Mouse (Mus musculus): ENCODE measurements around the gene Golga7b. TPM values are rescaled to one million over a fixed set of nuclear protein-coding genes. Genes with fewer than 3 reads are reported as not detected.

Golga7b gene
- total and polyA plus RNA-seq, 2 experiments from 2014 or later: 62.4 to 80.0 TPM

- H3K27ac ChIP-seq: no peak overlapping the region
- H3K4me1 ChIP-seq (ENCODE audit: insufficient read depth, low read length): 0 out of 2 replicates have a peak, but pooled peaks cover 3% of the 10 kb centered on the region
- 16% methylated on average over 8 of the region's 8 CpGs for WGBS
- TF ChIP-seq CTCF (IDR thresholded peaks at IDR 0.05; ENCODE audit: low read depth): no peak
- no peaks in the 10 kb centered on the region for H3K27me3 ChIP-seq (ENCODE audit: insufficient read depth, low read length)
- DNase-seq (ENCODE audit: low spot score) (no peak), ATAC-seq (no peak)
- no peaks in the 10 kb centered on the region for H3K9me3 ChIP-seq (ENCODE audit: low read length)
- no peak overlapping the region for H3K9ac ChIP-seq (replicated peaks; ENCODE audit: low read length)
- H3K36me3 ChIP-seq (ENCODE audit: insufficient read depth, low read length): no peaks in the 10 kb centered on the region
- no peak overlapping the region for H3K4me2 ChIP-seq (ENCODE audit: low read depth, low read length)
- H3K4me3 ChIP-seq (ENCODE audit: low read length): no peak overlapping the region
These were observed 59.6 kb downstream of the Golga7b start for GRCm38 (mm10) chr19:42307019-42307418.

DNA sequence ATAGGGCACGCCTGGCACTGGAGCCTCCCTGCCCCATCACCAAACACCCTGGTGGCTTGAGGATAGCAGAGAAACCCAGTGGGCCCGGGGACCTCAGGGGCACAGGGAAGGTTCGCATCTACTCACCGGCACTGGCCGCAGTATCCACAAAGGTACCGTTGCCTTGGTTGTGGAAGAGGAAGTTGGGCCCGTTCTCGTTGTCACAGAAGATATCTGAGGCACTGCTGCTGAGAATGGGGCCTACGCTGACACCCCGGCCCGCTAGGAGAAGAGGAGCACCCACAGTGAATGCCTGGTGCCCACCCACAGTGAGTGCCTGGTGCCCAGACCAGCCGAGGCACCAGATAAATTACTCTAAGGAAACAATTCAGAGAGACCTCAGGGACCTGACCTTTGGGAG is 61.6 kb downstream of the Golga7b start:
- H3K27ac ChIP-seq: no peak overlapping the region
- 88% methylated on average over 12 of the region's 12 CpGs for WGBS
- no peak for ATAC-seq

GRCm38 (mm10) chr19:42311332-42311731 is 64.0 kb downstream of the Golga7b start:
- no peak overlapping the region for H3K27ac ChIP-seq

More for the DNA sequence above, 61.6 kb downstream of the Golga7b start:
- Histone ChIP-seq H3K4me2 (ENCODE audit: low read depth, low read length) (no peak overlapping the region), H3K27me3 (ENCODE audit: insufficient read depth, low read length) (no peaks in the 10 kb centered on the region), H3K4me3 (ENCODE audit: low read length) (no peak overlapping the region), H3K9me3 (ENCODE audit: low read length) (no peaks in the 10 kb centered on the region), H3K9ac (replicated peaks; ENCODE audit: low read length) (no peak overlapping the region), H3K4me1 (ENCODE audit: insufficient read depth, low read length) (peaks cover 8% of the 10 kb centered on the region; the same call in 1 of the 2 replicates), H3K36me3 (ENCODE audit: insufficient read depth, low read length) (no peaks in the 10 kb centered on the region)
- TF ChIP-seq CTCF (IDR thresholded peaks at IDR 0.05; ENCODE audit: low read depth): no peak
- DNase-seq (ENCODE audit: low spot score): no peak

DNA sequence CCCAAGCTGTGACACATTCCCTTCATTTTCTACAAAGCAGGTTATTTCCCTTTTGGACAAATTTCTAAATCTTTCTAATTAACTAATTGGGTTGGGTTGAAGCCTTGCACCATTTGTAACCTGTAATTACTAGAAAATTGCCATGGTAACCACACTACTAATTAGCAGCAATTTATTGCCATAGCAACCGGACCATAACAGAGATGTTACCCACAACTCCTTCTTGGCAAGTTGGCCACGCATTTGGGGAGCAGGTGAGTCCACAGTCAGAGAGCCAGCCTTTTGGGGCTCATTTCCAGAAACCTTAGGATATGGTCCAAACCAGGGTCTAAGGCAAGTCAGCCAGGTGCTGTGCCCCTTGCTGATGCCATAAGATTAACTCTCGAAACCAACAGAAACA is 64.8 kb downstream of the Golga7b start:
- WGBS: 60% methylated on average over 3 of the region's 3 CpGs

More at GRCm38 (mm10) chr19:42311332-42311731, 64.0 kb downstream of the Golga7b start:
- no peak overlapping the region for H3K9ac ChIP-seq (replicated peaks; ENCODE audit: low read length)
- 43% methylated on average over 2 of the region's 2 CpGs for WGBS
- no peak for ATAC-seq
- peaks cover 14% of the 10 kb centered on the region; the same call in 1 of the 2 replicates for H3K4me1 ChIP-seq (ENCODE audit: insufficient read depth, low read length)
- no peak for TF ChIP-seq CTCF (IDR thresholded peaks at IDR 0.05; ENCODE audit: low read depth)
- H3K9me3 ChIP-seq (ENCODE audit: low read length): no peaks in the 10 kb centered on the region
- no peak overlapping the region for H3K4me2 ChIP-seq (ENCODE audit: low read depth, low read length)
- DNase-seq (ENCODE audit: low spot score): no peak
- no peaks in the 10 kb centered on the region for H3K36me3 ChIP-seq (ENCODE audit: insufficient read depth, low read length)
- no peak overlapping the region for H3K4me3 ChIP-seq (ENCODE audit: low read length)
- no peaks in the 10 kb centered on the region for H3K27me3 ChIP-seq (ENCODE audit: insufficient read depth, low read length)

DNA sequence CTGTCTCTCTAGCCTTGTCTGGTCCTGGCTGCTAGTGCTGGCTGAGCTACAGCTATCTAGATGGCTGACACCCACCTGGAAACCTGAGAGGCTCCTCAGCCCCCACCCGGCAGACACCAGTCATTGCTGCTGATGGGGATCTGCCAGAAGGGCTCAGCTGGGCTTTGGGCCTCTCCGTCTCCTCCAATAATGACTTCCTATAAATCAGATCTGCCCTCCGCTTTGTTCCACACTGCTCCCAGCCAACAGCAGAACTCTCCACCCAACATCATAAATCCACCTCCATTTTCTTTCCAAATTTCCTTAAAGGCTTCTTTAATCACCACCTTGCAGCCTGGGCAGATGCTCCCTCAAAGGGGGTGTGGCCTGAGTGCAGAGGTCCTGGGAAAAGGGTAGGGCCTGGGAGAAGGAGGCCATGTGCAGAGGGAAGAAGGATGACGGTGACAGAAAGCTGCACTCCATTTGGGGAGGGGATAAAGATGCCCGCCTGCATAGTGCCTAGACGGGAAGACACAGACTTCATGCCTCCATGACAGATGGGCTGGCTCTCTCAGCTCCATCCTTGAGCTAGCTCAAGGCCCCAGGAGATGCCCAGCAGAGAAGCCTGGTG is 67.8 kb downstream of the Golga7b start:
- DNase-seq (ENCODE audit: low spot score) (no peak), ATAC-seq (no peak)
- Histone ChIP-seq H3K4me3 (ENCODE audit: low read length) (no peak overlapping the region), H3K36me3 (ENCODE audit: insufficient read depth, low read length) (no peaks in the 10 kb centered on the region), H3K27me3 (ENCODE audit: insufficient read depth, low read length) (no peaks in the 10 kb centered on the region), H3K4me1 (ENCODE audit: insufficient read depth, low read length) (peaks cover 44% of the 10 kb centered on the region), H3K9me3 (ENCODE audit: low read length) (no peaks in the 10 kb centered on the region), H3K9ac (replicated peaks; ENCODE audit: low read length) (no peak overlapping the region), H3K27ac (peak overlapping the region; percentile 27; the same call in 1 of the 2 replicates), H3K4me2 (ENCODE audit: low read depth, low read length) (no peak overlapping the region)
- WGBS: 59% methylated on average over 6 of the region's 6 CpGs
- TF ChIP-seq CTCF (IDR thresholded peaks at IDR 0.05; ENCODE audit: low read depth): no peak

More for the DNA sequence above, 64.8 kb downstream of the Golga7b start:
- peaks cover 21% of the 10 kb centered on the region; the same call in 1 of the 2 replicates for H3K4me1 ChIP-seq (ENCODE audit: insufficient read depth, low read length)
- DNase-seq (ENCODE audit: low spot score) (peak; percentile 78), ATAC-seq (no peak)
- no peak overlapping the region for H3K9ac ChIP-seq (replicated peaks; ENCODE audit: low read length)
- H3K9me3 ChIP-seq (ENCODE audit: low read length): no peaks in the 10 kb centered on the region
- no peaks in the 10 kb centered on the region for H3K36me3 ChIP-seq (ENCODE audit: insufficient read depth, low read length)
- H3K27me3 ChIP-seq (ENCODE audit: insufficient read depth, low read length): no peaks in the 10 kb centered on the region
- no peak overlapping the region for H3K4me2 ChIP-seq (ENCODE audit: low read depth, low read length)
- TF ChIP-seq CTCF (IDR thresholded peaks at IDR 0.05; ENCODE audit: low read depth): no peak
- no peak overlapping the region for H3K27ac ChIP-seq
- H3K4me3 ChIP-seq (ENCODE audit: low read length): no peak overlapping the region

GRCm38 (mm10) chr19:42315914-42316313 is 68.5 kb downstream of the Golga7b start:
- no peaks in the 10 kb centered on the region for H3K36me3 ChIP-seq (ENCODE audit: insufficient read depth, low read length)
- H3K4me2 ChIP-seq (ENCODE audit: low read depth, low read length): no peak overlapping the region
- peak; percentile 99 for TF ChIP-seq CTCF (IDR thresholded peaks at IDR 0.05; ENCODE audit: low read depth)
- ATAC-seq (peak; percentile 65), DNase-seq (ENCODE audit: low spot score) (peak; percentile 93)
- no peaks in the 10 kb centered on the region for H3K9me3 ChIP-seq (ENCODE audit: low read length)
- no peak overlapping the region for H3K9ac ChIP-seq (replicated peaks; ENCODE audit: low read length)
- peak overlapping the region; percentile 67; the same call in 1 of the 2 replicates for H3K27ac ChIP-seq
- WGBS: 0% methylated on average over 1 of the region's 1 CpGs
- peaks cover 44% of the 10 kb centered on the region for H3K4me1 ChIP-seq (ENCODE audit: insufficient read depth, low read length)
- H3K27me3 ChIP-seq (ENCODE audit: insufficient read depth, low read length): no peaks in the 10 kb centered on the region
- H3K4me3 ChIP-seq (ENCODE audit: low read length): no peak overlapping the region

- no peaks in the 10 kb centered on the region for H3K36me3 ChIP-seq (ENCODE audit: insufficient read depth, low read length)
- H3K9me3 ChIP-seq (ENCODE audit: low read length): no peaks in the 10 kb centered on the region
- DNase-seq (ENCODE audit: low spot score) (peak; percentile 78), ATAC-seq (peak; percentile 53; the same call in 1 of the 2 replicates)
- TF ChIP-seq CTCF (IDR thresholded peaks at IDR 0.05; ENCODE audit: low read depth): no peak
- H3K4me3 ChIP-seq (ENCODE audit: low read length): no peak overlapping the region
- H3K9ac ChIP-seq (replicated peaks; ENCODE audit: low read length): no peak overlapping the region
- H3K4me2 ChIP-seq (ENCODE audit: low read depth, low read length): 0 out of 2 replicates have a peak overlapping the region, but pooled peaks have one; percentile 16
- WGBS: 56% methylated on average over 2 of the region's 2 CpGs
- H3K27me3 ChIP-seq (ENCODE audit: insufficient read depth, low read length): no peaks in the 10 kb centered on the region
- peaks cover 44% of the 10 kb centered on the region for H3K4me1 ChIP-seq (ENCODE audit: insufficient read depth, low read length)
- peak overlapping the region; percentile 67 for H3K27ac ChIP-seq
These were observed 69.2 kb downstream of the Golga7b start for GRCm38 (mm10) chr19:42316525-42316924.
